Mouse (Mus musculus): ENCODE data around the gene Slc9a7.

Slc9a7 gene

GRCm38 (mm10) chrX:20291282-20292039, at the start of gene Slc9a7:
Slc9a7 (minus strand) TSS chrX:20291807.
- peak; percentile 73 for DNase-seq

DNA sequence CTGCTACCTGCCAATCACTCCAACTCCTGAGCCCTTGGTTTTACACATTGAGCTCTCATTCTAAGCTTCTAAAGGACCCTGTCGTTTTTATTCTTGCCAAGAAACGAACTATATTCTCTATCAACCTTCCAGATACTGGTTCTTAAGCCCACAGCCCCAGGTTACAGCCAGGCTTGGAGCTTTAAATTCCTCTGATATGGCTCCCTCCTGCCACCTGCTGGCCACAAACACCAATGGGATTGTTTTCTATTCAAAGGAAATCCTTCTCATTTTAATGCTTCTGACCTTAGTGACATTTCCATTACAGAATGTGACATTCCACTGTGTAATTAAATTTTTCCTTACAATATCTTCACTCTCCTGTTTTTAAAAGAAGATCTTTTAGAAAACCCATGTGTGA, 44.1 kb upstream of the Slc9a7 start:
- no peak for DNase-seq

GRCm38 (mm10) chrX:20332756-20333155, 41.1 kb upstream of the Slc9a7 start:
- peak; percentile 8 for DNase-seq

DNA sequence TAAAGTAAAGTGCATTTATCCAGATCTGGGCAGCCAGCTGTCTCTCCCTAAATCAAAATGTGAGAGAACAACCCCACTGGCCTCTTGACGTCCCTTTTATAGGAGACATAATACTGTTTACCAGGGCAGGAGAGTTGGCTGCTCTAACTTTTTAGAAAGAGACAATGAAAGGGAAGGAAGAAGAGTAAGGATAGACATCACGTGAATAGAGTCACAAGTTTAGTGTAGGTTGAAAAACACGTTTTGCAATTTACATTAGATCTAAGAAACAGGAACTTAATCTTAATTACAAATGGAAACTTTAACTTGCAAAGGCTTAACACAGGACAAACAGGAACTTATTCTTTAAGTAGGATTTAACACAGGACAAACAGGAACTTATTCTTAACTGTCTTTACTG, 15.6 kb upstream of the Slc9a7 start:
- DNase-seq = no peak

- no peak for DNase-seq
Measured at GRCm38 (mm10) chrX:20305941-20306340, 14.3 kb upstream of the Slc9a7 start.

- no peak for DNase-seq
Measured at GRCm38 (mm10) chrX:20303280-20303679, 11.7 kb upstream of the Slc9a7 start.

DNA sequence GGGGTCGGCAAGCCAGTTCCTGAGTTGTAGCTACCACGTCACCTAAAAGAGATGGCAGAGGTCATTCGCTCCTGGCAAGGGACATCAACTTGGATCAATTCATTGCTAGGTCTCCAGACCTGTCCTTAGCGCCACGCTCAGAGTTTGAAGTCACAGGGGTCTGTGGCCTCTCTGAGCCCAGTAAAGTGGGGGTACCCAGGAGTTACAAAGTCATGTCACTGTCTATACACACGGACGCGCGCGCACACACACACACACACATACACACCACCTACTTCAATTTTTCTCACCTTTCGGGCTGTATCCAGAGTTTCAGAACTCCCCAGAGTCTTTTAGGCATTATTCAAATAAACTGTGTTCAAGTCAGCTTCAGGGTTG, 422 bp upstream of the Slc9a7 start:
- no peak for DNase-seq

GRCm38 (mm10) chrX:20290715-20291114, 892 bp downstream of the Slc9a7 start:
- DNase-seq = peak; percentile 4

DNA sequence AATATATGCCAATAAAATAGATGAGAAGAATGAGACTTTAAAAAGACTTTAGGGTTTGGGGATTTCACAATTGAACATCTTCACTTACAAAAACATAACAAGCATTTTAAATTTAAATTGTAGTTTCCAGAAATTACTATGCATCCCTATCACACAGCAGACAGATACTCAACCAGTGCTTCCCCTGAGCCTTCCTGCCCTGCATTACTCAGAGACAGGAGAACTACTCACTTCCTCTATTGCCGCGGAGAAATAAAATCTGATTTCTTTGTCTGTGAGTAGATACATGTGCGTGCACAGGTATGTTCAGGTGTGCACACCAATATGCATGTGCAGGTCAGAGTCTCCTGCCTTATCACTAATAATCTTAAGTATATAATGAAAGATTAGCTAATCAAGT, 2.9 kb downstream of the Slc9a7 start:
- DNase-seq = no peak

- DNase-seq = no peak
Measured at GRCm38 (mm10) chrX:20286254-20286653, 5.4 kb downstream of the Slc9a7 start.

DNA sequence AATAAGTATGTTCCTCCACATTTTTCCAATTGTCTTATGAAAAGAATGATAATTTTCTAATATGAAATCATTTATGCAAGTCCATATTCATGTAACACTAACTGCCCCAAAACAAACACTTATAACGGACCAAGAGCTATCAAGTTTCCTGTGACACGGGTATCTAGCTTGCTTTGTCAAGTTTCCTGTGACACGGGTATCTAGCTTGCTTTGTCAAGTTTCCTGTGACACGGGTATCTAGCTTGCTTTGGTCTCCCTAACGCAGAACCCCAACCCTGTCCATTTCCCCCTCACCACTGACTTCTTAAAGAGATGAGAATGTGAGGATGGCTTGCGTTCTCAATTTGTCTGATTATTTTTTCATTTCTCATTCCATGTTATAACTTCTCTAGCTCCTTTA, 12.2 kb downstream of the Slc9a7 start:
- no peak for DNase-seq

DNA sequence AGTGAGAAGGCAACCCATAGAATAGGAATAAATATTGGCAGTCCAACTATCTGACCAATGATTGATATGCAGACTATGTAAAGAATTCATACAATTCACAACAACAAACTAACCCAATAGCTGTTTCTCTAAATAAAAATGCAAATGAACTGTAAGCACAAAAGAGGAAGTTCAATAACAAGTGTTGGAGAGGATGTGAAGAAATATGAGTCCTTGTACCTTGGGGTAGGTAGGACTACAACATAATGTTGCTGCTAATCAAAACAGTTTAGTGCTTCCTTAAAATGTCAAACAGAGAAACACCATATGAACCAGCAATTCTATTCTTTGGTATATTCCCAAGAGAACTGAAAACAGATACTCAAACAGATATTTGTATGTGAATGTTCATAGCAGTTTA, 17.8 kb downstream of the Slc9a7 start:
- DNase-seq = no peak

DNA sequence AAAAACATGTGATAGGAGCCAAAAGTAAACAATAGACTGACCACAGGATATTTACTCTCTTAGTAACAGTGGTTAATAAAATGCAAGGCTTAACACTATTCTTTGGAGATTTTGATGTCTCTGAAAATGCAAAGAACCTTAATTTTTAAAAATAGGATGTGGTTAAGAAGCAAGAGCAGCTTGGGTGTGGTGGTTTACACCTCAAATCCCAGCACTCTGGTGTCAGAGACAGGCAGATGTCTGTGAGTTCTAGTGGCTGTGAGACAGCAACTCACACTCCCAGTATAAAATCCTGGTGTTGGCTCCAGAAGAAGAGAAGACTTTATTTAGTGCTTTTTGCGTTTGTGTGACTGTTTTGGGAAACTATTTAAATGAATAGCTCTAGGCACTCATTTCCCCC, 19.6 kb downstream of the Slc9a7 start:
- DNase-seq = no peak

- no peak for DNase-seq
Measured at GRCm38 (mm10) chrX:20269980-20270379, 21.6 kb downstream of the Slc9a7 start.

DNA sequence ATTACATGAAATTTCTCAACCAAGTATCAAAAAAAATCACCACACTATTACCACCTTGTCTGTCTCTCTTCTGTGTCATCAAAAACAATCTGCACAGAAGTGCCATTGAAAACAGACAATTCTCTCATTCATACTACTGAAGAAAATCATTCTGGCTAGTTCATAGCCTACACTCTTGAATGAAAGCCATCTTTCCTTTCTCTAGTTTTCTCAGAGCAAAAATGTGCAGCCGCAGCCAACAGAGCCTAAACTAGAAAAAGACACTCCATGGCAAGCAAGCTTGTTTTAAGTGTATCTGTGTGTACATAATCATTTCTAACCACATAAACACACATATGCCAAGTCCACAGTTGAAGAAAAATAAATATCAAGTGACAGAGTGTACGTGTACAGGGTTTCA, 27.2 kb downstream of the Slc9a7 start:
- no peak for DNase-seq

DNA sequence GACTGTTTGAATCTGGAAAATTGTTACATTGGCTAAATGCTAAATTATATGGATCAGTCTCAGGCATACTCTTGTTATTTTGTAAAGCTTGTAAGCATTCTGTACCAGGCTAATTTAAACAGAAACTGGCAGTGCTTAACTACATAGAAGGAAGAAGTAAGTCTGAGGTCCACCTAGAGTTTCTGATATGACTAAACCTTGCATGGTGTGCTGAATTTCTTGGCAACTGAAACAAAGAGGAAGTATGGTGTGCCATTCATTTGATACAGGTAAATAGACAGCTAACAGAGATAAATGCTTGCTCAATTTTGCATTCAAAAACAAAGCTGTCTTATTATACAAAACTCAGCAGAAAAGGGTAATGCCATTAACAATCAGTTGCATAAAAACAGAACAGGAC, 63.5 kb downstream of the Slc9a7 start:
- DNase-seq = no peak

DNA sequence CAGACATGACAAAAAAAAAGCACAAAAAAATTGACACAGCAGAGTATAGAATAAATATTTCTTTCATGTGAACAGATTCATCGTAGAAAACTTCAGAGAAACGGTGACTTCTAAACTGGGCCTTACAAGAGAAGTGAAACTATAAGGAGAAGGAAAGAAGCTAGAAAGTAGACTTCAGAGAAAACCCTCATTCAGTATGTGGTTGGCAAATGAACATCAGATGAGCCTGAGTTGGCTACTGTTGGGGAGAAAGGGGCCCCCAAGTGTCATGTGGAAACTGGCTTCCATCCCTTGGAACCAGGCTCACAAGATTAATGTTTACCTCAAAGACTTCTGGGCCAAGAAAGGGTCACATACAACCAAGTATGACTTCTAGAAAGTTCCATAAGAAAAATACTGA, 70.1 kb downstream of the Slc9a7 start:
- no peak for DNase-seq

DNA sequence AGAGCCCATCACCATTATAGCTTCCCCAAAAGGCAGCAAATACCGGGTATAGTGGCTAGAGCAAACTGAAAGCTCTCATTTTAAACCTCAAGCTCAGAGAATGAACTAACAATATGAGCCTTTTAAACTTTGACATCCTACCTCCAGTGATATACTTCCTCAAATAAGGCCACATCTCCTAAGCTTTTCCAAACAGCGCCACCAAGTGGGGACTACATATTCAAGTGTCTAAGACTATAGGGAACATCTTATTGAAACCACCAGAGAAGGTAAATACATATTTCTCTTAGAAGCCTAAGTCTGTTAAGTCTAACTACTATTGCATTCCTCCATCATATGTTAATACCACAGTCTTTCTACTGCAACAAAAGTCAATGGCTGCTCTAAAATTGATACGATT, 106.0 kb downstream of the Slc9a7 start:
- DNase-seq = no peak

DNA sequence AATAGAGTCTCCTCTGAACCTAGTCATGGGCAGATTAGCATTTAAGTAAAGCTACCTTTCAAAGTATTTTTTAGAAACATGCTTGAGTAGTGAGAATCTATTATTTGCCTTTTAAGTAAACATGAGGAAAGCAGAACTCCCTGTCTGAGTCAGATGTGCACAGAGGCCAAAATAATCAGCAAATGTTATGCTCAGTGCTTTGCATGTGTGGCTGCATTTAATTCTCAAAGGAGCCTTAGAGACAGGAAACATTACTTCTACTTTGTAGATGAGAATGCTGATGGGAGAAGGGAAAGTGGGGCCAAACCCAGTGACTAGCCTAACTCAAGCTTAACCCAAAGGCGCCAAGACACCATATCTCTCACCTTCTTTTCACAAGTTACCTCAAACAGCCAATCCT, 114.8 kb downstream of the Slc9a7 start:
- DNase-seq = no peak

DNA sequence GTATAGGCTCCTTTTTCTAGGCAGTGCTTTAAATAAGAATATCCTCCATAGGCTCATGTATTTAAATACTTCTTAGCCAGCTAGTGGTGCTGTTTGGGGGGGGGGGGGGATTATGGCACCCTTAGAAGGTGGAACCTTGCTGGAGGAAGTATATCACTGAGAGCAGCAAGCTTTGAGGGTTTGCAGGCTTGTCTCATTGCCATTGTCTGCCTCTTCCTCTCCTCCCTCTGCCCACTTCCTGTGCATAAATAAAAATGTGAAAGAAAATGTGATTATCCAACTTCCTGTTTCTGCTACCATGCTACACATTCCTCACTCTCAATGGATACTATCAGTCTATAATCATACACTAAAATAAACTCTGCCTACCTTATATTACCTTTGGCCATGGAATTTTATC, 123.2 kb downstream of the Slc9a7 start:
- no peak for DNase-seq

- DNase-seq = no peak
Measured at GRCm38 (mm10) chrX:20164984-20165383, 126.6 kb downstream of the Slc9a7 start.

- DNase-seq = peak; percentile 14
Measured at GRCm38 (mm10) chrX:20162322-20162711, 129.3 kb downstream of the Slc9a7 start.

GRCm38 (mm10) chrX:20161687-20162321, 129.8 kb downstream of the Slc9a7 start:
- no peak for DNase-seq

DNA sequence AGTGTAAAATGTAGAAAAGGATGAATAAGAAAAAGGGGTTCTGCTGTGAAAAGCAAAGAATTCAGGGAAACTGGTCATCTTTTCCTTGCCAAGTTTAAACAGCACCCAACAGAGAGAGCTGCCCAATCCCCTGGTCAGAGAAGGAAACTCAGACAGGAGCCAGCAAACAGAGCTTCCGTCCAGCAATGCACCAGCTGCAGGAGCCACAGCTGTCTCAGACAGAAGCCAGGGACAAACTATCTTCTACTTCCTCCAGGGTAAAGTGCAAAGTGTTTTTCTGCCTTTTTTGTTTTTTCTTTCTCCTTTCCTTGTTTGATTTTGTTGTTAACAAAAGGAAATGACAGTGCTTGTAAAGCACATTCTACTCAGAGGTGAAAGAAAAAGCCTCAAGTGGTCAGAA, 131.3 kb downstream of the Slc9a7 start:
- DNase-seq = no peak

DNA sequence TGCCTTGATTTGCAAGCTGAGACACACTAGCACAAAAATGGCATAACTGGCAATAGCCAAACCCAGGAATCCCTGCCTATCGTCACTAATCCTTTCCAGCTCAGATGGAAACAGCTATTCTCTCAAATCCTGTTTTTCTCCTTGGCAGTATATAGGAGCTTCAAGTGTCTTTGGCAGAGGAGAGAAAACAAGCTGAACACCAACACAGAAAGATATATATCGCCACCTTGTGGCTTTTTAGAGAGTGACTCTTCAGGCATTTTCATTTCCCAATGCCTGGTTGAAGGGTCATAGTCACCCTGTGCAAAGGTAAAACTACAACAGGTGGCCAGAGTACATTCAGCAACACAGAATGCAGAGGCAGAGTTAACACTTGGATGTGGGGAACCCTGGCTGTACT, 134.1 kb downstream of the Slc9a7 start:
- no peak for DNase-seq

Measured in right cerebral cortex, postnatal 25 days (tissue).